Mouse (Mus musculus): Measurements from ENCODE around the gene Gm48552.

DNA sequence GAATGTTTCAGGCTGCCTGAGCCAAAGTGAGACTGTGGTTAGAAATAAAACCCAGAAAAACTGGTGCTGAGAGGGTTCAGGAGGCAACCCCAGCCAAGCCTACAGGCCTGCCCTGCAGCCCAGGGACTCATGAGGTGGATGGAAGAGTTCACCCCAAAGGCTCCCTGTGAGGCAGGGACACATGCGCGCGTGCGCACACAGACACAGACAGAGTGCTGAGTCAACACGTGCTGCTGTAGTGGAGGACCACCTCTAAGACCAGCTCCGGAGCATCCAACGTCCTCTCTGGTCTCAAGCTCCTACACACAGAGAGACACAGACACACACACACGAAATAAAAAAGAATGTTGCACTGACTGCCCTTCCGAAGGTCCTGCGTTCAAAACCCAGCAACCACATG is 13.5 kb upstream of the Gm48552 start:
- TF ChIP-seq TAL1 (IDR thresholded peaks at IDR 0.05; ENCODE audit: low read length) (no peak), GATA1 (IDR thresholded peaks at IDR 0.05; ENCODE audit: low read length) (no peak)

All from erythroblast, embryonic 14.5 days (primary cell).